Mouse (Mus musculus): ENCODE results near the gene Tecta. TPM values are rescaled to one million over a fixed set of nuclear protein-coding genes. Genes with fewer than 3 reads are reported as not detected.

Gene Tecta
- total RNA-seq (2022) = under 1 TPM in 1 of 4 experiments, not detected in 3; 0.13 TPM

GRCm38 (mm10) chr9:42399829-42400228, at the start of gene Tecta:
Gene Tecta, minus strand, starts transcription at chr9:42399929.
- no peak for DNase-seq (ENCODE audit: low spot score)

- no peak for DNase-seq (ENCODE audit: low spot score)
Measured at GRCm38 (mm10) chr9:42449043-42449442, 49.3 kb upstream of the Tecta start.

- DNase-seq (ENCODE audit: low spot score) = no peak
Measured at GRCm38 (mm10) chr9:42442100-42442499, 42.4 kb upstream of the Tecta start.

GRCm38 (mm10) chr9:42441234-42441633, 41.5 kb upstream of the Tecta start:
- DNase-seq (ENCODE audit: low spot score) = no peak

- no peak for DNase-seq (ENCODE audit: low spot score)
Measured at GRCm38 (mm10) chr9:42439446-42439845, 39.7 kb upstream of the Tecta start.

- no peak for DNase-seq (ENCODE audit: low spot score)
Measured at GRCm38 (mm10) chr9:42432155-42432554, 32.4 kb upstream of the Tecta start.

- DNase-seq (ENCODE audit: low spot score) = no peak
Measured at GRCm38 (mm10) chr9:42431606-42432005, 31.9 kb upstream of the Tecta start.

GRCm38 (mm10) chr9:42428060-42428924, 28.6 kb upstream of the Tecta start:
- peak; percentile 46 for DNase-seq (ENCODE audit: low spot score)

GRCm38 (mm10) chr9:42426661-42427358, 27.1 kb upstream of the Tecta start:
- no peak for DNase-seq (ENCODE audit: low spot score)

GRCm38 (mm10) chr9:42423649-42424048, 23.9 kb upstream of the Tecta start:
- no peak for DNase-seq (ENCODE audit: low spot score)

GRCm38 (mm10) chr9:42419687-42420086, 20.0 kb upstream of the Tecta start:
- DNase-seq (ENCODE audit: low spot score) = no peak

- no peak for DNase-seq (ENCODE audit: low spot score)
Measured at GRCm38 (mm10) chr9:42418786-42419185, 19.1 kb upstream of the Tecta start.

GRCm38 (mm10) chr9:42417352-42417952, 17.7 kb upstream of the Tecta start:
- DNase-seq (ENCODE audit: low spot score) = peak; percentile 51

GRCm38 (mm10) chr9:42415184-42415583, 15.5 kb upstream of the Tecta start:
- no peak for DNase-seq (ENCODE audit: low spot score)

GRCm38 (mm10) chr9:42413345-42413744, 13.6 kb upstream of the Tecta start:
- DNase-seq (ENCODE audit: low spot score) = no peak

GRCm38 (mm10) chr9:42411296-42411695, 11.6 kb upstream of the Tecta start:
- no peak for DNase-seq (ENCODE audit: low spot score)

GRCm38 (mm10) chr9:42405736-42406135, 6.0 kb upstream of the Tecta start:
- DNase-seq (ENCODE audit: low spot score) = no peak

- no peak for DNase-seq (ENCODE audit: low spot score)
Measured at GRCm38 (mm10) chr9:42401486-42401885, 1.8 kb upstream of the Tecta start.

GRCm38 (mm10) chr9:42396141-42396540, 3.6 kb downstream of the Tecta start:
- no peak for DNase-seq (ENCODE audit: low spot score)

GRCm38 (mm10) chr9:42394903-42395302, 4.8 kb downstream of the Tecta start:
- no peak for DNase-seq (ENCODE audit: low spot score)

GRCm38 (mm10) chr9:42394321-42394720, 5.4 kb downstream of the Tecta start:
- no peak for DNase-seq (ENCODE audit: low spot score)

GRCm38 (mm10) chr9:42392927-42393326, 6.8 kb downstream of the Tecta start:
- peak; percentile 13 for DNase-seq (ENCODE audit: low spot score)

Data from heart, adult 8-10 months (tissue).